Mouse (Mus musculus) heart, embryonic 15.5 days (tissue): ENCODE data around the gene Gm49711. TPM values are rescaled to one million over a fixed set of nuclear protein-coding genes. Genes with fewer than 3 reads are reported as not detected.

ENCODE experiments used
- ATAC-seq: fragments of 200-750 bp; cut with Nextera tagmentation; replicated peaks from 2 replicates; pipeline ENCODE4 v1.8.0; 2017; ENCODE audit warnings: low read depth, moderate TSS enrichment; ENCODE audit not compliant: insufficient number of reproducible peaks, insufficient read depth, low FRiP score
- H3K27ac ChIP-seq: fragments of 300-500 bp; sonication (generic); 2 replicates; pipeline ENCODE4 v1.5.1; 2015; ENCODE audit warnings: mild to moderate bottlenecking, inconsistent platforms
- H3K27me3 ChIP-seq: fragments of 300-500 bp; sonication (generic); 2 replicates; pipeline ENCODE4 v1.6.1; 2015; ENCODE audit warnings: inconsistent platforms
- H3K36me3 ChIP-seq: fragments of 300-500 bp; sonication (generic); 2 replicates; pipeline ENCODE4 v1.6.1; 2015; ENCODE audit warnings: mild to moderate bottlenecking, inconsistent platforms
- H3K4me1 ChIP-seq: fragments of 300-500 bp; sonication (generic); replicated peaks from 2 replicates; pipeline ENCODE4 v1.6.1; 2015; ENCODE audit warnings: inconsistent platforms
- H3K4me2 ChIP-seq: fragments of 300-500 bp; sonication (generic); 2 replicates; pipeline ENCODE4 v1.6.1; 2015; ENCODE audit warnings: inconsistent platforms, mild to moderate bottlenecking, moderate library complexity
- H3K4me3 ChIP-seq: fragments of 300-500 bp; sonication (generic); 2 replicates; pipeline ENCODE4 v1.5.1; 2015; ENCODE audit warnings: mild to moderate bottlenecking, inconsistent platforms
- H3K9ac ChIP-seq: fragments of 300-500 bp; sonication (generic); 2 replicates; pipeline ENCODE4 v1.6.1; 2015; ENCODE audit warnings: mild to moderate bottlenecking, inconsistent platforms
- H3K9me3 ChIP-seq: fragments of 300-500 bp; sonication (generic); replicated peaks from 2 replicates; pipeline ENCODE4 v1.6.1; 2016; ENCODE audit warnings: inconsistent platforms
- WGBS: fragments of 180-500 bp; shearing (Covaris S2); methylation state at CpG from one replicate; pipeline ENCODE4 v1.1.7; 2015; ENCODE audit warnings: mixed read lengths; 5-methylcytosine and 5-hydroxymethylcytosine counted together
- polyA plus RNA-seq: library from polyadenylated mRNA; unstranded; fragments of >200 nt; fragmentation: Nextera tagmentation; extraction: Ambion mirVana; gene quantifications from 2 replicates; pipeline ENCODE4 v1.2.1, GENCODE M21; 2015

Gene Gm49711
- polyA plus RNA-seq, 1 experiment from 2014 or later, result not detected

DNA sequence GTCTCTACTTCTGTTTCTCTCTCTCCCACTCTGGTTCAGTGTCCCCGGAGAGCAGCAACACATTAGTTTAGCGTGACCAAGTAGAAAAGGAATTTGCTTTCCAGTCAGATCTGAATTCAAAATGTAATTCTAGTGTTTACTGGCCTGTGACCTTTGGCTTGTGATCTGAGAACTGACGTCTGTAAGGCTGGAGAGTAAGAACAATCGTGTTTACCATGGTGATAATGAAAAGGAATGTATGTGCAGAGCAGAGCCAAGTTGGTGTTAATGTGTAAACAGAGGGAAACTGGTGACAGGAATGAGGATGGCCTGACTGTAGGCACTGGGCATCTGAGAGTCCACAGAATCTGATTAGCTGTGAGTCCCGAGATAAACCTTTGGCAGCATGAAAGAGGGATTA lies 176.4 kb downstream of the Gm49711 start:
- 14% methylated on average over 5 of the region's 5 CpGs for WGBS
- peaks cover 6% of the 10 kb centered on the region for H3K4me1 ChIP-seq
- no peak for ATAC-seq
- no peaks in the 10 kb centered on the region for H3K36me3 ChIP-seq
- H3K4me3 ChIP-seq, result no peak overlapping the region
- no peak overlapping the region for H3K27ac ChIP-seq
- no peak overlapping the region for H3K4me2 ChIP-seq
- no peak overlapping the region for H3K9ac ChIP-seq
- H3K9me3 ChIP-seq, result no peaks in the 10 kb centered on the region
- H3K27me3 ChIP-seq, result no peaks in the 10 kb centered on the region

DNA sequence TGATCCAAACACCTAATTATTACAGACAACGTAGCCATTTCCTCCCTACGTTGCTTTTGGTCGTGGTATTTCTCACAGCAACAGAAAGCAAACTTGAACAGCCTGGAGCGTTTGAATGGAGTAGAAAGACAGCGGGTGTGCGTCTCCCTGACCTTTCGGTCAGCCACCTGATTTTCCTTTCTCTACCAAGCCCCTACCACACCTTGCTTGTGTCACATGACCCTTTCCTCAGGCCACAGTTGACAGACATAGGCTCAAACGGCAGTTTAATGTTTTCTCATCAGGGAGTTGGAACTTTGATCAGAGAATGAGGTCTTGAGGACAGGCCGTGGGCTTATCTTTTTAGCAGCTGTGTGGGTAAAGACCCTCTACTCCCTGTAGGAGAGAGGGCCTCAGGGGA lies 177.1 kb downstream of the Gm49711 start:
- H3K9ac ChIP-seq, result no peak overlapping the region
- 51% methylated on average over 9 of the region's 9 CpGs for WGBS
- no peak overlapping the region for H3K27ac ChIP-seq
- H3K9me3 ChIP-seq, result no peaks in the 10 kb centered on the region
- H3K4me3 ChIP-seq, result no peak overlapping the region
- no peak overlapping the region for H3K4me2 ChIP-seq
- H3K27me3 ChIP-seq, result no peaks in the 10 kb centered on the region
- H3K4me1 ChIP-seq, result peaks cover 6% of the 10 kb centered on the region
- H3K36me3 ChIP-seq, result no peaks in the 10 kb centered on the region
- no peak for ATAC-seq

Other genes starting within 250 kb of the Gm49711 start
- 99.4 and 106 TPM in 2 replicates for gene Mrps6, start within 50 bp of the Gm49711 start, polyA plus RNA-seq
- gene Slc5a3, start within 50 bp of the Gm49711 start, polyA plus RNA-seq, result 3.1 and 4.2 TPM in 2 replicates
- gene Kcne2, start 234.1 kb downstream of the Gm49711 start, polyA plus RNA-seq, result 0.66 and 1.0 TPM in 2 replicates
- 100 and 145 TPM in 2 replicates for gene Smim11, start 243.0 kb downstream of the Gm49711 start, polyA plus RNA-seq